Mouse (Mus musculus): ENCODE results near the gene Terb2. TPM values are rescaled to one million over a fixed set of nuclear protein-coding genes. Genes with fewer than 3 reads are reported as not detected.
A peak's percentile ranks its signal among the peaks of the same experiment; 100 is the strongest.
"Not testable (repeated sequence)": the region's sequence is repeated elsewhere in the genome, so short reads cannot be mapped to it uniquely, and the experiment has no call there.

The Terb2 gene
- polyA plus RNA-seq, 1 experiment from 2014 or later, result not detected

GRCm38 (mm10) chr2:122171292-122171691, 14.8 kb upstream of the Terb2 start:
- H3K36me3 ChIP-seq, result no peaks in the 10 kb centered on the region
- no peaks in the 10 kb centered on the region for H3K27me3 ChIP-seq (ENCODE audit: insufficient read depth, poor library complexity, severe bottlenecking)
- WGBS, result 90% methylated on average over 6 of the region's 6 CpGs
- H3K4me1 ChIP-seq (replicated peaks), result no peaks in the 10 kb centered on the region
- DNase-seq (ENCODE audit: low spot score), result no peak
- no peaks in the 10 kb centered on the region for H3K9me3 ChIP-seq
- H3K27ac ChIP-seq, result no peak overlapping the region
- H3K4me3 ChIP-seq, result no peak overlapping the region

DNA sequence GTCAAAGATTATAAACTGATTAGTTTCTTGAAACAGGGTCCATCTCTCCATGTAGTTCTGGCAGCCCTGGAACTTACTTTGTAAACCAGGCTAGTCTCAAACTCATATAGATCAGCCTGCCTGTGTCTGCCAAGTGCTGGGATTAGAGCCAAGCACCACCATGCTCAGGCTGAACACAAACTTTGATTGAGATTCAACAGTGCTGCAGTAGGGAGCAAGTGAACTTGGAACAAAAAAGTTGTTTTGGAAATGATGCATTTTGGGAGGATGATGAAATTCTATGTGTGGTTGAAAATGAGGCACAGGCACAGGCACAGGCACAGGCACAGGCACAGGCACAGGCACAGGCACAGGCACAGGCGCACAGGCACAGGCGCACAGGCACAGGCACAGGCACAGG, 13.9 kb upstream of the Terb2 start:
- H3K9me3 ChIP-seq, result no peaks in the 10 kb centered on the region
- H3K27ac ChIP-seq, result no peak overlapping the region
- 93% methylated on average over 2 of the region's 2 CpGs for WGBS
- no peak for DNase-seq (ENCODE audit: low spot score)
- no peaks in the 10 kb centered on the region for H3K27me3 ChIP-seq (ENCODE audit: insufficient read depth, poor library complexity, severe bottlenecking)
- no peaks in the 10 kb centered on the region for H3K36me3 ChIP-seq
- H3K4me1 ChIP-seq (replicated peaks), result no peaks in the 10 kb centered on the region
- H3K4me3 ChIP-seq, result no peak overlapping the region

GRCm38 (mm10) chr2:122180051-122180822, 5.8 kb upstream of the Terb2 start:
- Histone ChIP-seq H3K4me1 (replicated peaks) (no peaks in the 10 kb centered on the region), H3K27me3 (ENCODE audit: insufficient read depth, poor library complexity, severe bottlenecking) (no peaks in the 10 kb centered on the region), H3K27ac (no peak overlapping the region), H3K9me3 (no peaks in the 10 kb centered on the region), H3K4me3 (no peak overlapping the region), H3K36me3 (no peaks in the 10 kb centered on the region)
- 81% methylated on average over 8 of the region's 8 CpGs for WGBS
- no peak for DNase-seq (ENCODE audit: low spot score)

DNA sequence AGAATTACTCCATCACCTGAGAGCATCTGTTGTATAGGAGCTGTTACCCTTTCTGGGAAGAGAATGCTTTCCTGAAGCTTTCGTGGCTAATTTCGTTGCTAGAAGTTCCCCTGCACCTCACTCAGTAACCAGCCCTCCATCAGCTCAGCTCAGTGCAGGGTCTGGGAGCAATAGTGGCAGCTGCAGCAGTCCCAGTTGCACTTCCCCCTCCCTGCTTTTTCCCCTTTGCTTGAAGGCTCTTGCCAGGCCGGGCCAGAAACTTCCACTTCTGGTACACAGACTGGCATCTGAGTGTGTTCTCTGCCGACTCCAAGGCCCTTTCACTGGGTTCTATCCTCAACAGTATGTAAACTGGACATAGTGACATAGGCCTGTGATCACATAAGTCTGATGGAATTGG, 986 bp upstream of the Terb2 start:
- H3K36me3 ChIP-seq, result no peaks in the 10 kb centered on the region
- DNase-seq (ENCODE audit: low spot score), result no peak
- 89% methylated on average over 4 of the region's 4 CpGs for WGBS
- no peak overlapping the region for H3K27ac ChIP-seq
- no peaks in the 10 kb centered on the region for H3K4me1 ChIP-seq (replicated peaks)
- H3K4me3 ChIP-seq, result no peak overlapping the region
- H3K9me3 ChIP-seq, result no peaks in the 10 kb centered on the region
- no peaks in the 10 kb centered on the region for H3K27me3 ChIP-seq (ENCODE audit: insufficient read depth, poor library complexity, severe bottlenecking)

DNA sequence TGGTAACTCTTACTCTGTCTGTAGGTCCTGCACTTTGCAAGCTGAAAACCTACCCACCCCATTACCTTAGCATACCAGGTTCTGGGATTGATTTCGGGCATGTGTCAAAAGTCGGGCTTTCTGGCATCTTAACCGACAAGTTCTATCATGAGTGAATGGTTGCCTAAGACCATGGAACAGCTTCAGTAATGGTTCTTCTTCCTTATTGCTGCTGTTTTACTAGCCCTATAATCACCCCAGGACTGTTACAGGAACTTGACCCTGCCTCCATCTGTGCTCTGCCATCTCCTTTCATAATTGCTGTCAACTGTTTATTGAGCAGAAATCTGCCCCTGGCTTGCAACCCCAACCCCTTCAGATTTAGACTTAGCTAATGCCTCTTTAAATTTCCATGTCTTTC, 679 bp downstream of the Terb2 start:
- H3K4me3 ChIP-seq, result no peak overlapping the region
- no peaks in the 10 kb centered on the region for H3K36me3 ChIP-seq
- H3K9me3 ChIP-seq, result no peaks in the 10 kb centered on the region
- H3K4me1 ChIP-seq (replicated peaks), result no peaks in the 10 kb centered on the region
- WGBS, result 86% methylated on average over 3 of the region's 3 CpGs
- no peak overlapping the region for H3K27ac ChIP-seq
- DNase-seq (ENCODE audit: low spot score), result no peak
- no peaks in the 10 kb centered on the region for H3K27me3 ChIP-seq (ENCODE audit: insufficient read depth, poor library complexity, severe bottlenecking)

GRCm38 (mm10) chr2:122191849-122192248, 5.8 kb downstream of the Terb2 start:
- Histone ChIP-seq H3K27ac (no peak overlapping the region), H3K9me3 (no peaks in the 10 kb centered on the region), H3K4me3 (no peak overlapping the region), H3K36me3 (no peaks in the 10 kb centered on the region), H3K27me3 (ENCODE audit: insufficient read depth, poor library complexity, severe bottlenecking) (no peaks in the 10 kb centered on the region), H3K4me1 (replicated peaks) (no peaks in the 10 kb centered on the region)
- no peak for DNase-seq (ENCODE audit: low spot score)
- 77% methylated on average over 3 of the region's 3 CpGs for WGBS

GRCm38 (mm10) chr2:122194509-122194929, 8.4 kb downstream of the Terb2 start:
- DNase-seq (ENCODE audit: low spot score), result no peak
- no peaks in the 10 kb centered on the region for H3K27me3 ChIP-seq (ENCODE audit: insufficient read depth, poor library complexity, severe bottlenecking)
- H3K4me3 ChIP-seq, result no peak overlapping the region
- H3K4me1 ChIP-seq (replicated peaks), result no peaks in the 10 kb centered on the region
- no peaks in the 10 kb centered on the region for H3K9me3 ChIP-seq
- H3K27ac ChIP-seq, result no peak overlapping the region
- no peaks in the 10 kb centered on the region for H3K36me3 ChIP-seq
- 66% methylated on average over 1 of the region's 1 CpGs for WGBS

GRCm38 (mm10) chr2:122201501-122201900, 15.4 kb downstream of the Terb2 start:
- H3K9me3 ChIP-seq, result no peaks in the 10 kb centered on the region
- no peak overlapping the region for H3K4me3 ChIP-seq
- H3K27me3 ChIP-seq (ENCODE audit: insufficient read depth, poor library complexity, severe bottlenecking), result no peaks in the 10 kb centered on the region
- DNase-seq (ENCODE audit: low spot score), result no peak
- no peak overlapping the region for H3K27ac ChIP-seq
- no peaks in the 10 kb centered on the region; the same call in 1 of the 2 replicates for H3K4me1 ChIP-seq (replicated peaks)
- WGBS, result 82% methylated on average over 1 of the region's 1 CpGs
- no peaks in the 10 kb centered on the region for H3K36me3 ChIP-seq

- Histone ChIP-seq H3K27ac (0 out of 2 replicates have a peak overlapping the region, but pooled peaks have one; percentile 6), H3K4me3 (no peak overlapping the region), H3K36me3 (no peaks in the 10 kb centered on the region), H3K27me3 (ENCODE audit: insufficient read depth, poor library complexity, severe bottlenecking) (no peaks in the 10 kb centered on the region), H3K9me3 (no peaks in the 10 kb centered on the region), H3K4me1 (replicated peaks) (peaks cover 19% of the 10 kb centered on the region)
- no peak for DNase-seq (ENCODE audit: low spot score)
- 69% methylated on average over 2 of the region's 2 CpGs for WGBS
These were observed 20.5 kb downstream of the Terb2 start for GRCm38 (mm10) chr2:122206440-122207107.

DNA sequence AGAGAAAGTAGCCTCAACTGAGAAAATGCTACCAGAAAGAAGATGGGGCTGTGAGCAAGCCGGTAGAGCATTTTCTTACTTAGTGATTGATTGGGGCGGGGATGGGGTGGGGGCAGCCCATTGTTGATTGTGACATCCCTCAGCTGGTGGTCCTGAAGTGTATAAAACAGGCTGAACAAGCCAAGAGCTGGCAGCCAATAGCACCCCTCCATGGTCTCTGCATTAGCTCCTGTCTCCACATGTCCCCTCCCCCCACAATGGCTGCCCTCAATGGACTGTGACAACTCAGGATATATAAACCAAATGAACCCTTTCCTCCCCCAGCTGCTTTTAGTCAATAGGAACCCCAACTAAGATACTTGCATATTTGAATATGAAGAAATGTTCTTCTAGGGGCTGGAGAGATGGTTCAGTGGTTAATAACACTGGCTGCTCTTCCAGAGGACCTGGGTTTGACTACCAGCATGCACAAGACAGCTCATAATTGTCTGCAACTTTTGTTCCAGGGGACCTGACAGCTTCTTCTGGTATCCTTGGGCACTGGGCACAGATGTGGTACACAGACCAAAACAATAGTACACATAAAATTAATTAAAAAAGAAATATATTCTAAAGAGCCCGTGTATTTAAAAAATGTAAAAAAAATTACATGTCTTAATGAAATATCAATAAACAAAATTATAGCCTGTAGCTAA, 24.6 kb downstream of the Terb2 start:
- Histone ChIP-seq H3K4me1 (replicated peaks) (peaks cover 19% of the 10 kb centered on the region), H3K27ac (peak overlapping the region; percentile 66; the same call in 1 of the 2 replicates), H3K9me3 (no peaks in the 10 kb centered on the region), H3K27me3 (ENCODE audit: insufficient read depth, poor library complexity, severe bottlenecking) (peaks cover 4% of the 10 kb centered on the region; the same call in 1 of the 2 replicates), H3K4me3 (no peak overlapping the region), H3K36me3 (no peaks in the 10 kb centered on the region)
- 39% methylated on average over 3 of the region's 3 CpGs for WGBS
- DNase-seq (ENCODE audit: low spot score), result peak; percentile 80

DNA sequence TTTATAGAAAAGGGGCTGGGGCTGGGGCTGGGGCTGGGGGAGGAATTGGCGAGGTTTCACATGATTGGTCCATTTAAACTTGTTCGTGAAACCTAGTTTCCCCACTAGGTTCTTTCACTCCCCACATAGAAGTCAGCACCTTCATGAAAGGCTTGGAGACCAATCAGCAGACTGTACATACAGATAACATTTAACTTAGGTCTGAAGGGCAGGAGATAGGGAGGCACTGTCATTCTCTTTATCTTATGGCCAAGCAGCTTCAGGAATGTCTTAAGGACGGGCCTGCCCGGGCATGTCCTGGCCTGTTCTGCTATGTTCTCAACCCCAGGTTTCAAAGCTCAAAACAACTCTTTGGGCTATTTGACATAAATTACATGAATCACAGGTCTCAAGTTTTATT, 31.0 kb downstream of the Terb2 start:
- not testable (repeated sequence) for H3K36me3 ChIP-seq; H3K4me1 ChIP-seq (replicated peaks); DNase-seq (ENCODE audit: low spot score); H3K27me3 ChIP-seq (ENCODE audit: insufficient read depth, poor library complexity, severe bottlenecking); H3K9me3 ChIP-seq; H3K27ac ChIP-seq; H3K4me3 ChIP-seq
- WGBS, result 94% methylated on average over 4 of the region's 4 CpGs

DNA sequence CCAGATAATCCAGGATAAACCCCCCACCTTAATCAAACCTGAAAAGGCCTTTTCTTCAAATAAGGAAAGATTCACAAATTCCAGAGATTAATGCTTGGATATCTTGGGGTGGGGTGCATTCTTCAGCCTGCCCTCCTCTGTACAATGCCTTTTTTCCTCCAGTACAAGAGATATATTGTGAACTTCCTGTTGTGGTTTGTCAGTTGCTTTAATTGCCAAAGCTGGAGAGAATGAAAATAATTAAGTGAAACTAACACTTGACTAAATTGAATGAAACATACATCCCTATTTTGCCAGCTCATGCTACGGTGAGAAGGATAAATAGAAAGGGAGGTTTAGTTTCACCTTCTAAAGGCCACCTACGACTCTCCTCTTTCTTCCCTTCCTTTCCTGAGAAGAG, 32.2 kb downstream of the Terb2 start:
- Histone ChIP-seq H3K4me1 (replicated peaks) (no peaks in the 10 kb centered on the region), H3K27ac (no peak overlapping the region), H3K9me3 (no peaks in the 10 kb centered on the region), H3K36me3 (no peaks in the 10 kb centered on the region), H3K27me3 (ENCODE audit: insufficient read depth, poor library complexity, severe bottlenecking) (no peaks in the 10 kb centered on the region), H3K4me3 (no peak overlapping the region)
- WGBS, result 86% methylated on average over 2 of the region's 2 CpGs
- no peak for DNase-seq (ENCODE audit: low spot score)

GRCm38 (mm10) chr2:122221378-122221777, 35.3 kb downstream of the Terb2 start:
- Histone ChIP-seq H3K4me1 (replicated peaks) (no peaks in the 10 kb centered on the region), H3K27ac (no peak overlapping the region), H3K9me3 (no peaks in the 10 kb centered on the region), H3K27me3 (ENCODE audit: insufficient read depth, poor library complexity, severe bottlenecking) (no peaks in the 10 kb centered on the region), H3K4me3 (no peak overlapping the region), H3K36me3 (no peaks in the 10 kb centered on the region)
- no peak for DNase-seq (ENCODE audit: low spot score)
- WGBS, result 80% methylated on average over 4 of the region's 4 CpGs

Measured in hindbrain, embryonic 10.5 days (tissue).